Mouse (Mus musculus): ENCODE data around the gene Kdm4c.
"Not testable (repeated sequence)": the region's sequence is repeated elsewhere in the genome, so short reads cannot be mapped to it uniquely, and the experiment has no call there.

Kdm4c gene

DNA sequence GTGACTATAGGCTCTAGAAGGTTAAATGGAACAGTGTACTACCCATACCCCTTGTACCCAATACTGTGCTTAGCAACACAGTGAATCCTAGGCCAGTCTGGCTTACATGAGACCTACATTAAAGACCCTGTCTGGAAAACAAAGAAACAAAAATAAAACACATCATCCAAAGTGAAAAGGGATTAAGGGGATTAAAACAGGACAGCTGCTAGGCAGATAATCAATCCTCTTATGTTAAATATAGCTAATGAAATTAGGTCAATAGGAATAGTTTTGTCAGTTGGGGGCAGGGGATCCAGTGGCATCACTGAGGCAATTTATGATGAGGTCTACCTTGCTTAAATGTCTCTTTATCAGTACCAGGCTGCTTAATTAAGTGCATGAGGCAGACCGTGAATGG lies at the start of gene Kdm4c:
Gene Kdm4c, plus strand, starts transcription at position 322 of the 400 bp plus-strand sequence.
- DNase-seq, result no peak

DNA sequence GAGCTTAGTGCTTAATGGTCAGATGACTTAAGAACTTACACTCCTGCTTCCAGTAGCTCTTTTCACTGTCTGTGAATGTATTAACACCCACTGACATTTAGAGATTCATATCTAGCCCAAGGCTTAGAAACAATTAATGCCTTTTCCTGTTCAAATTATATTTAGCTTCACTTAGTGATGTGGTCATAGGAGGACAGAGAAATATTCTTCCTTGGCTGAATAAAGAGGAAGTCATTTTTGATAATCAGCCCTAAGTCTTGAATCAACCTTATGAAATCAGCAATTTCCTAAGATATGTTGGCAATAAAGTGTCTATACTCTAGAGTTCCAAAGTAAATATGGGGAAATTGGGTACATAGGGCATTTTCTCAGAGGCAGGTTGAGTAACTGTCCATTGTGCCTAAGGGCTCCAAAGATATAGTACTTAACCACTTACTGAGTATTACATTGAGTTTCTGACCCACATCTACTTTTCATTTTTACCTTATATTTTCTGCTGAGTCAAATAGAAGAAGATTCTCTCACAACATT lies 41.0 kb upstream of the Kdm4c start:
- no peak for DNase-seq

DNA sequence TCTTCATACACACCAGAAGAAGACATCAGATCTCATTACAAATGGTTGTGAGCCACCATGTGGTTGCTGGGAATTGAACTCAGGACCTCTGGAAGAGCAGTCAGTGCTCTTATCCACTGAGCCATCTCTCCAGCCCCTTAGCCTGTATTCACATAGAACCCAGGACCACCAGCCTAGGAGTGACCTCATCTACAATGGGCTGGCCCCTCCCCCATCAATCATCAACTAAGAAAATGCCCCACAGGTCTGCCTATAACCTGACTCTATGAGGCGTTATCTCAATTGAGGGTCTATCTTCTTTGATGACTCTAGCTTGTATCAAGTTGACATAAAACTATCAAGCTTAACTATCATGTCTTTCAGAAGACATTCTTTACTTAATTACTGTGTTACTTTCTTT lies 20.5 kb upstream of the Kdm4c start:
- not testable (repeated sequence) for DNase-seq

DNA sequence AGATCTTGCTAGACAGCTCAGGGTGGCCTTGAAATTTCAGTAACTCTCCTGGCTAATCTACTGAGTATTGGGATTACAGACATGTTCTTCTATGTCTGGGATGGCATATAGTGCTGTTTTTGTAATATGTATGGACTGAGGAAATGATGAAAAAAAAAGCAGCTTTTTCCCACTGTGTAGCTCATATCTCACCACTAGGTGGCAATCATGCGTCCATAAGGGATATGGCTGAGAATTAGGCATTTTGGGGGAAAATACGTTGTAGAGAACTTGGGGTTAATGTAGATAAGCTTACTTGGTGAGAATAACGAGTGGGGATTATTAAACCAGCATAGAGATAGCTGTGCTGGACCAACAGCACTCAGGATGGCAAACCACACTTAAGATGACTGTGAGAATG lies 19.9 kb upstream of the Kdm4c start:
- peak; percentile 7 for DNase-seq

DNA sequence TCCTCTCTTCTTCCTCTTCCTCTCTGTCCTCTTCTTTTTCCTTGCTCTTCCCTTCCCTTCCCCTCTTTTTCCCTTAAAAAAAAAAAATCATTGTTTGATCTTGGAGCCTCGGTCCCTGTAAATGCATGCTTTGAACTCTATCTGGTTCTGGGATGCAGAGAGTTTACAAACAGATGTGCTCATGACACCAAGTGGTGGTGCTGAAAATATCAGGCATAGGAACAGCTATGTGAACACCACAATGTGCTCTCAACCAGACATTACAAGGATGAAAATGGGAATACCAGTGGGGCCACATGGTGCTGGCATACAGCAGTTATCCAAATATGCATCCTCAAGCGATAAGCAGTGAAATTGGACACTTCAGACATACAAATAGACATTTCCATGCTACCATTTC lies 18.1 kb upstream of the Kdm4c start:
- no peak for DNase-seq

DNA sequence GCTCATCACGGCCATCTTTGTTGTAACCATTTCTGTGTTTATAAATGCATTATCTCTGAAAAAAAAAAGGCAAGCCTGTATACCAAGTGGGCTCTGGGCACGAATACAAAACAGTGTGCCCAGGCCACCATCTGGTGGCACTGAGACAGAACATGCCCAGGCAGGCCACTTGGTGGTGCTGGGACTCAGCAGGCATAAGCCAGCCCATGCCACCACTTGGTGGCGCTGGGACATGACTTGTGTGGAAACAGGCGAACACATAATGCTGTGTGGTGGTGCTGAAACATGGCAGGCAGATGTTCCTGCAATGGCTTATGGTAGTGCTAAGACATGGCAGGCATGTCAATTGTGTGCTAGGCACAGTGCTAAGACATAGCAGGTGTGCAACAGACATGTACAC lies 11.3 kb upstream of the Kdm4c start:
- DNase-seq, result peak; percentile 3

DNA sequence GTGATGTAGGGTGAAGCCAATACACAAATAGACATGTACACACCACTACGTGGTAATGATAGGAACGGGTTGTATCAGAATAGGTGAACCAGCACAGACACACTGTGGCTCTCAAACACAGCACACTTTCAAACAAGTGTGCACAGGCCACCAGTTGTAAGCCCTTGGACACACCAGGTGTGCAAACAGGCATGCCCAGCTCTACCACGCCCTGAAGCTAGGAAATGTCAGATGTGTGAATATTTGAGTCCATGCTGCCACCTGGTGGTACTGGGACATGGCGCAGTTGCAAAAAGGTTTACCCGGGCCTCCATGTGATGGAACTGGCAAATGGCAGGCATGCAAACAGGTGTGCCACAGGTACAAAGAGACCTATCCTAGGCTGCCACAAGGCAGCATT lies 10.9 kb upstream of the Kdm4c start:
- peak; percentile 31 for DNase-seq

DNA sequence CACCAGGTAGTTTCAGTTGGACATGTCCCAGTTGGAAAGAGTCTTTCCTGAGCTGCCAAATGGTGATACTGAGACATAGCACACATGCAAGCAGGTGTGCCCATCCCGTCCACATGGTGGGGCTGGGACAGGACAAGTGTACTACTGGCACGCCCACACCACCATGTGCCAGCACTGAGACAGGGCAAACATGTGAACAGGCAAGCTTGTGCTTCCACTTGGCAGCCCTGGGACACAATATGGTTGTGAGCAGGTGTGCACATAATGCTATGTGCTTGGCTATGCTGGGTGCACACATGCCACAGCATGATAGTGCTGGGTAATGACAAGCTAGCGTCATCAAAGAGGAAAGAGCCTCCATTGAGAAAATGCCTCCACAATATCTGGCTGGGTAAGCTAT lies 8.8 kb upstream of the Kdm4c start:
- no peak for DNase-seq

DNA sequence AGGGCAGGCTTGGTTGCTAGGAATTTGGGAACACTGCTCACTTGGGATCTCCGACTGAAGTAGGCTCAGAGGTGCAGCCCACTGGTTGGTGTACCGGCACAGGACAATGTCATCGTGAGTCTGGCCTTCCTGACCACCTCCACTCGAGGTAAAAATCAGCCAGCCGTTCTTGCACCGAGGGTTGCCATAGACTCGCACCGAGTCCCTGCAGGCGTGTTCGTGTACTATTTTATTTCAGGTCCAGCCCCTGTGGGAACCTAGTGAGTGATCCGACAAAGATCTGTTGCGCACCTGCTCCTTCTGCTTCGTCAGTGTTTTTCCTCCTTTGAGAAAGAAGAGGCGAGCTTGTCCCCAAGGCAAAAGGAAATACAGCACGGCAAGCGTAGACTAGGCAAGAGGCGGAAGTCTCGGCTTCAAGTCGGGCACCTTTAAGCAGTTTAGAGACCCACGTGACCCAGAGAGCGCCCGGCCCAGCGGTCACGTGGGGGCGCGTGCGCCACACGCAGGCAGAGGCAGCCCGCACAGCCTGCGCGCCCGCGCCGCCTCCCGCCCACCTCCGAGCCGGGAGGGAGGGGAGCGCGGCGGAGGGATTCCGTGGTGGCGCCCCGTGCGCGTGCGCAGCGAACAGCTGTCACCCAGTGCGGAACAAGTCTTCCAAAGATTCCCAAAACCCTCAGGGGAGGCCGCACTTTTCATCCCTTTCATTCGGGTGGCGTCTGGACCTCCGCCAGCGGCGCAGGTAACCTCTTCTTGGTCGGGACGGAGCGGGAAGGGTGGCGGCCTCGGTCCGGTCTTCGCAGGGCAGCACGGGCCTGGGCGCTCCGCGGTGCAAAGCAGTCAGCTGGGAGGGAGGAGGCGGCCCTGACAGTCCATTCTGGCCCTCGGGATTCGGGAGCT lies 9.3 kb downstream of the Kdm4c start:
- peak; percentile 97 for DNase-seq

DNA sequence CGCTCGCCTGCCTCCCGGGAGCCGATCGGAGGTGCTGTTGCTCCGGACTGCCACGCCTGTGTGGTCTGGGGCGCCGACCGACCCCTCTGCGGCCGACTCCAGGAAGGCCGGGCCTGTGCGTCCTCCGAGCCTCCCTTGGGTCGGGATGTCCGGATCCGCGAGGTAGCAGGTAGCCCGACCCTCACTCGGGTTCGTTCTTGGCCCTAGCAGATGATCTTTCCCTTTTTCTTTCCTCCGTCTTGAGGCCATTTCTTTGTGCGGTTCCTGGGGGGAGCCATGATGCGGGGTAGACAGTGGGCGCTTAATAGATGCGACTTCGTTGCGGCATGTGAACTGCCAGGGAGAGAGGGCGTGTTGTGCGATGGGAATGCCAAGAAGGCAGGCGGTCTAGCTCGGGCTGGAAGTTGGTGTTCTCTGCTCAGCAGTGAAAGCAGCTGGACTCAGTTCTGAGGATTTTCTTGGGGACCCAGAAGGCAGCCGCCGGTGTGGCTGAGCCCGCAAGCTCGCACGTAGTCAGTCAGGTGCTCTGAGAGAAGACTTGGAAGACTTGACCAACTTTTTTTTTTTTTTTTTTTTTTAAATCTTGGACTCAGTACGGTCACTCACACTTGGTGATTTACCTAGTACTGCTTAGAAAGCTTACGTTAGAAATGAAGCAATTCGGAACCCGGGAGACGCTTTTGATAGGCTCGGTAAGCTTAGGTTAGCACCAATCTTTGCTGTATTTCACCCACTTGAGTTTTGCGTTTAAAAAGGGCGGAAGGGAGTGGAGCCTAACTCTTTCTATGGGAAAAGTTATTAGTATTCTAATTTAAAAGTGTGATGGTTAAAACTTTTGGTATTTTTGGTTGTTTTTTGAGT lies 10.2 kb downstream of the Kdm4c start:
- peak; percentile 54 for DNase-seq

DNA sequence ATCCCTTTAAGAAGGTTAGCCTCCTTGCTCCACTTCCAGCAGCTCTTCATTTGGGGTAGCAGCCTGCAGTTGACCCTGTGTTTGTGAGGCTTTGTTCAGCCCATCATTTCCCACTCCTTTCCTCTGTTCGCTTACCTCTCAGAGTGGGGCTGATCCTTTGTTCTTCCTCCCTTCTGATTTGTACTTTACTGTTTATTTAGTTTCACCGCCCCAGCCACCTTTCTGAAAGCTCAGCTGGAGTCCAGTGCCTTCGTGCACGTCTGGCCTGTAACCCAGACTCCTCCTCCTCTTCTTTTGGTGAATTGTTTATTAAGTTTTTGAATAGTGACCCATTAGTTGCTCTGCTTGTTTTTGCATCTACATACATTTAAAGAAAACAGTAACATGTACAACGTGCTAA lies 15.6 kb downstream of the Kdm4c start:
- DNase-seq, result no peak

DNA sequence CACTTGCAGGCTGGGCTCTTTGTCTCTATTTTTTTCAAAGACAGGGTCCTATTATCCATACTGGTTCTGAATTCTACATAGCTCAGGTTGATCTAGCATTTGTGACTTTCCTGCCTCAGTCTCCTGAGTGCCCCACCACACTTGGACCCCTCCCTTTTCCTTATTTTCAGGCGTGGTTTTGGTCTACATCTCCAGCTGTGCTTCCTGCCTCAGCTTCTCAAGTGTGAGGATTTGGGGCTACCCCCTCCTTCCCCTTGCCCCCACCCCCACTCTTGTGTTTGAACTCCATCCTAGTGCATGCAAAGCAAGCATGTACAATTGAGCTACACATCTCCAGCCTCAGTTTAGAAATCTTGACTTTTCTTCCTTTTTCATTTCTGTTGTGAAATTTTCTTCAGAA lies 16.2 kb downstream of the Kdm4c start:
- DNase-seq, result no peak

DNA sequence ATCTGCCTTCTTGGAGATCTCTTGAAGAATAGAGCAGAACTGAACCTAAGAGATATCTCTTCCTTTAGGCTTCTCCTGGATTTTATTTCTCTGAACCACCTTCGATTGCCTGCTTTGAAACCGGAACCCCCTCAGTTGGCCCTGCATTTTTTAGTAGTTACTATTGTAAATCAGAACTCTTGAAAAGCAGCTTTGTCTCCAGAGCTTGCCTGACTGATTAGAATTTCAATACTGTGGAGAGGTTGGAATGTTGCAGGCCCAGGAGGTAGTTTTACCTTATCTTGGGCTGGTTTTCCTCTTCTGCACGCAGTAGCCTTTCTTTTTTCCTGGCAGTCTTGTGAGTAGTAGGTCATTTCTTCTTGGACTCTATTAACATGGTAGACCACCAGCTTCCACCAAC lies 17.0 kb downstream of the Kdm4c start:
- no peak for DNase-seq

DNA sequence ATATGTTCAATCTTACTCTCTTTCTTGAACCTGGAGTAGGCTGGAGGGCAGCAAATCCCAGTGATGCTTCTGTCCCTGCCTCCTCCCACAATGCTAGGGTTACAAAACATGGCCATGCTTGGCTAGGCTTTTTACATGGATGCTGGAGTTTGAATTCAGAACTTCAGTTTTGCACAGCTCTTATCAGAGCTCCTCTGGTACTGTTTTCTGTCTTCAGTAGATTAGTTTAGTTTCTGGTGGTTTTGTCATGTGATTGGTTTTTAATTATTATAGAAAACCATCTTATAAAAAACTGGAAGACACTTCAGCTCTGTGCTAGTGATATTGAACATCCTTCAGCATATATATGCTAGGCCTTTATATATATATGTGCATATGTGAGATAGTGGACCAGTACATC lies 19.6 kb downstream of the Kdm4c start:
- DNase-seq, result no peak

DNA sequence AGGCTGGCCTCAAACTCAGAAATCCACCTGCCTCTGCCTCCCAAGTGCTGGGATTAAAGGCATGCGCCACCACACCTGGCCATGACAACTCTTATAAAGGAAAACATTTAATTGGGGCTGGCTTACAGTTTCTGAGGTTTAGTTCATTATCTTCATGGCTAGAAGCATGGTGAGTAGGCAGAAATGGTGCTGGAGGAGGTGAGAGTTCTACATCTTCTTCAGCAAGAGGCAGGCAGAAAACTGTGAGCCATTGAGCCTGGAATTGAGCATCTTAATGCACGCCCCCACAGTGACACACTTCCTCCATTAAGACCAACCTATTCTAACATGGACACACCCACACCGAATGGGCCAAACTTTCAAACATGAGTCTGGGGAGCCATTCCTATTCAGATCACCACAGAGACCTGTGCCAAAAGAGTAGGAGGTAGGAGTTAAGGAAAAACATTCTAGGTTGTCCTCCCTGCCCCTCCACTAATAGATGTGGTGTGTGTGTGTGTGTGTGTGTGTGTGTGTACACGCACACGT lies 22.2 kb downstream of the Kdm4c start:
- DNase-seq, result no peak

DNA sequence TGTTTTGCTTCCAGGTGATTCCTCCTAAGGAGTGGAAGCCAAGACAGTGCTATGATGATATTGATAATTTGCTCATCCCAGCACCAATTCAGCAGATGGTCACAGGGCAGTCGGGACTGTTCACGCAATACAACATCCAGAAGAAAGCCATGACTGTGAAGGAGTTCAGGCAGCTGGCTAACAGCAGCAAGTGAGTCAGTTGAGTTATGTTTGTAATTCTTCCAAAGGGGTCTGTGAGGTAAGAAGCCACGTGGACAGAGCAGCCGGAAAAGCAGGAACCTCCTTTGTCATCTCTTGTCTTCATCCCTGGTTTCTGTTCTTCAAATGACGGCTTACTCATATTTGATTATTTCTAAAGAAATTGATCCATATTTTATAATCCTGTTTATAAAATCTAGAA lies 28.9 kb downstream of the Kdm4c start:
- DNase-seq, result no peak

DNA sequence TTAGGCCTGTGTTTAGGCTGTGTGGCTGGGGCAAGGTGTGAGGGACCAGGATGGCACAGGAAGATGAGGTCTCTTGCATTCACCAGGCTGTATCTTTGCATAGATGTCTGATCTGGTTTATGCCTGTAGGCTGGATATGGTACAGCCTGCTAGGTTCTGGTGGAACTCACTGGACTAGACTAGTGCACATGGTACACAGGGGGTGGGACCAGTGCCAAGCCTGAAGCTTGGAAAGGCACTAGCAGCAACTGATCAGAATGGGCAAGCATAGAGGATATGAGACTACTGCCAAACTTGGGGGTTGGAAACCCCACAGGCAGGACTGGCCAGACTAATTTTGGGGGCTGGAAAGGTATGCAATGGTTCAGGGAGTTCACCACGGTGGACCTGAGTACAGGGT lies 35.2 kb downstream of the Kdm4c start:
- DNase-seq, result no peak

DNA sequence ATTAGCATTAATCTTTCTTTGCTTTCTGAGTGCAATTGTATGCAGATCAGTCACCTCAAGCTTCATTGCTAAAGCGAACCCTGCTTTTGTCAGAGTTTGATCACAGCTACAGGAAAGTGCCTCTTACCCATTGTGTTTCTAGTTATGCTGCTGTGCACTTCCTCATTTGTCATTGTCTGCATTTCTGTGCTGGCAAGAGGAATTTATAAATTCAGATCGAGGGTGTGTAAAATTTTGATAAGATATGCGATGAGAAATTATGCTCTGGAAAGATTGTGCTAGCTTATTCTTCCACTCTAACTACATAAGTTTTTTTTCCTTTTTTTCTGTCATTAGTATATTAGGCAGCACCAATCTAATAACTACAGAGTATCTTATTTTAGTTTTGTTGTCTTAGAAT lies 37.9 kb downstream of the Kdm4c start:
- no peak for DNase-seq

DNA sequence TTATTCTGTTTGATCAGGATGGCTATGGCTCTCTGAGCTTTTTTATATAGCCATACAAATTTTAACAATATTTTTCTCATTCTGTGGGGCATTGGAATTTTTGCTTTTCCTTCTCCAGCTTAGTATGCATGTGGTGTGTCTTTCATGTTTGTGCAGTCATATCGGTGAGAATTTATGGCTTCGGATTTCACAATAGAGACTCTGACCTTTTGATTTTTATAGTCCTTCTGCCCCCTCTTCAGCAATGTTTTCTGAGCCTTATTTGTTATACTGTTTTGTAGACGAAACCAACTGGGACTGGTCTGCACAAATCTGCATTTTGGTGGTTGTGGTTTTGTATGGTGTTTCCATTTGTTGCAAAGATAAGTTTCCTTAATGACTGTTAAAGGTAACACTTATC lies 45.6 kb downstream of the Kdm4c start:
- DNase-seq, result no peak

DNA sequence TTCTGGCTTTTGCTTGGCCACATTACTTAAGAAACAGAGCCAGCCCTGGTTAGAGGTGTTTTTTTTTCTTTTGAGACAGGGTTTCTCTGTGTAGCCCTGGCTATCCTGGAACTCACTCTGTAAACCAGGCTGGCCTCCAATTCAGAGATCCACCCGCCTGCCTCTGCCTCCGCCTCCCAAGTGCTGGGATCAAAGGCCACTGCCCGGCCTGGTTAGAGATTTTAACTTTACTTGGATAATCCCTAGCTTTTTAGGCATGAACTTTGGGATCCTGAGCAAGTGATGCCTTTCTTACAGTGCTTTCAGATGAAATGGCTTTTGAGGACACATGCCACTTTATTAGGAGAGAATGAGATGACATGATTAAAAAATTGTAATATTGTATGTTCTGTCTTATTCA lies 52.4 kb downstream of the Kdm4c start:
- DNase-seq, result no peak

DNA sequence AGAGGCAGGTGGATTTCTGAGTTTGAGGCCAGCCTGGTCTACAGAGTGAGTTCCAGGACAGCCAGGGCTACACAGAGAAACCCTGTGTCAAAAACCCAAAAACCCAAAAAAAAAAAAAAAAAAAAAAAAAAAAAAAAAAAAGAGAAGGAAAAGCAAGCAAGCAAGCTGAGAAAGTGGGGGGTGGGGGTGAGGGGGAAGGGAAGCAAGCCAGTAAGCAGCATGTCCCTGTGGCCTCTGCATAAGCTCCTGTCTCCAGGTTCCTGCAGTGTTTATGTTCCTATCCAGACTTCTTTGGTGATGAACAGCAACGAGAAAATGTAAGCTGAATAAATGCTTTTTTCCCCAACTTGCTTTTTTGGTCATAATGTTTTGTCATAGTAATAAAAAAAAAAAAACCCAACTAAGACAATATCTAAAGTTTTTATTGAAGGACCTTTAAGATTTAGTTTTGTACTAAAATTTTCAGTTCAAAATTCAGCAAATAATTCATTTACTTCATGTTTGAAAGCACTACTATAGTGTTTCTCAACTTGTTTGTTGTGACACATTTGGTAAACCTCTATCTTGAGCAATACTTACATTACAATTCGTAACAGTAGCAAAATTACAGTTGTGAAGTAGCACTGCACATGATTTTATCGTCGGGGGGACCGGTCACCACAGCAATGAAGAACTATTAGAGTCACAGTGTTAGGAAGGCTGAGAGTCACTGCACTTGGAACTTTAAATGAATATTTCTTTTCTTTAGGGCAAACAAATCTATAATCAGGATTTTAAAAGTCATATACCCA lies 63.2 kb downstream of the Kdm4c start:
- DNase-seq, result no peak

DNA sequence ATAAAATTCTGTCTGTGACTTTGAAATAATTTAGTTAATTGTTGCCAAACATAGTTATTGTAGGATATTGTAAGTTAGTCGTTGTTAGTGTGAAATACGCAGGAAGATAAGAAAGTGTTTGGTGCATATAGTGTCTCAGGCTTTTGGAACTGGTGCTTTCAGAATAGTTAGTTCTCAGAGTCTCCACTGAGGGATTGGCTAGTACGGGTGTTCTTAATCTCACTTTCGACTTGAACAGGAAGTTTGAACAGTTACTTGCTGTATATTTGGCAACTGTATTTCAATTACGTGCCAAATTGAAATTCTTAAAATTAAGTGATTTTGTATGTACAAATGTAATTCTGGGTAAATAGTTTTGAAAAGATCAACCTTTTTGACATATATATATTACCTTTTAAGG lies 68.8 kb downstream of the Kdm4c start:
- no peak for DNase-seq

DNA sequence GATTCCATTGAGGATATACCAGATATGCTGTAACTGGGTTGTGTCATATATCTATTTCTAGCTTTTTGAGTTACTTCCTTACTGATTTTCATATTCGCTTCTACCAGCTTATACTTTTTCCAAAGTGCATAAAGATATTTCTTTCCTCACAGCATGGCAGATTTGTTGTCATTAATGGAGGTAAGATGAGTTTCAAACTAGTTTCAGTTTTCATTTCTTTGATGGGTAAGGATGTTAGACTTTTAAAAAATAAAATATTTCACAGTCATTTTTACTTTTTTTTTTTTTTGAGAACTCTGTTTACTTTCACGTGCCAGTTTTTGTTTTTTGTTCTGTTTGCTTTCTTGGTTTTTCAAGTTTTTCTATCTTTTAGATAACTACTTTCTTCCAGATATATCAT lies 70.6 kb downstream of the Kdm4c start:
- no peak for DNase-seq
